10 mouse cellular contexts compared by ENCODE assay signal in the genomic region with DNA sequence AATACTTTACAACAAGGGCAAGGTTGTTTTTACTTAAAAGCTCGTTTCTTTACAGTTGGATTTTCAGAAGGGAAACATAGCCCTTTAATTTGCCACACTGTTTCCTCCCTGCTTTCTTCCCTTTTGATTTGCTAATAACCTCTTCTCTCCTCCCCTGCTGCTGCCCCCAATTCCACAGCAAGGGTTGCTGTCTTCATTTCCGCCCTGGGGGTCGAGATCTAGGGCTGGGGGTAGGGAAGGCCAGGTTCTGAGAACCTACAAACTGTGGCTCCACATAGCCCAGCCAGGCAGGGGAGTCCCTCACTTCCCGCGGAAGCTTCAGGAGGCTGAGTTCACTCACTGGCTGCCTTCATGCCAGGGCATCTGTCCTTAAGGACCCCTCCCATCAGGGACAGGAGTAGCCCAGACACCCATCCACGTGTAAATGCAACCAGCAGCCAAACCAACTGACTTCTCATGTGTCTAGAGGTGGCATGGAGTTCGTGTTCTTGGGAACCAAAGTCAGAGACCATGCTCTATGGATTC. TPM values are rescaled to one million over a fixed set of nuclear protein-coding genes. Genes with fewer than 3 reads are reported as not detected.
DNase-seq lines count a peak whose midpoint lies in the region; ATAC-seq and TF ChIP-seq lines count a peak whose summit lies in the region.
"Had no signal": no experiment of that assay in that cellular context is flagged by ENCODE, and none has a peak within 500 bp of the region (broad histone marks: within the 10 kb centered on the region; RNA-seq: fewer than 3 reads in every experiment).

No protein-coding gene starts in this region.

- H3K9me3 ChIP-seq in kidney, embryonic 16.5 days (ENCODE audit: low read length) = no peaks in the 10 kb centered on the region
- H3K9me3 ChIP-seq in embryonic facial prominence, embryonic 13.5 days = no peaks in the 10 kb centered on the region
- no peaks in the 10 kb centered on the region for H3K9me3 ChIP-seq in hindbrain, embryonic 14.5 days (ENCODE audit: control insufficient read depth, low read length)

- H3K4me2 ChIP-seq in kidney, embryonic 16.5 days (replicated peaks; ENCODE audit: low read depth, low read length) = peak overlapping the region; percentile 84
- peak overlapping the region; percentile 81 for H3K4me2 ChIP-seq in embryonic facial prominence, embryonic 13.5 days
- peak overlapping the region; percentile 84 for H3K4me2 ChIP-seq in hindbrain, embryonic 14.5 days (replicated peaks)

- ATAC-seq in kidney, embryonic 16.5 days (ENCODE audit: low FRiP score, low TSS enrichment) = no peak
- ATAC-seq in embryonic facial prominence, embryonic 13.5 days (ENCODE audit: insufficient number of reproducible peaks, insufficient read depth, low FRiP score, low TSS enrichment, low read depth) = no peak
- no peak for ATAC-seq in hindbrain, embryonic 14.5 days (ENCODE audit: low FRiP score)

- TF ChIP-seq POLR2A in kidney, adult 2 months (IDR thresholded peaks at IDR 0.05; ENCODE audit: low read depth, low read length) = no peak

- DNase-seq in kidney, adult 2 months = no peak
- DNase-seq in hindbrain, embryonic 14.5 days (ENCODE audit: low spot score) = no peak
- peak; percentile 28 for DNase-seq in neural tube, embryonic 10.5 days (ENCODE audit: extremely low spot score, low spot score)
- DNase-seq in urinary bladder, adult 2 months (ENCODE audit: low spot score) = no peak
- no peak for DNase-seq in right cerebral cortex, postnatal 10 days (ENCODE audit: low spot score in 2 of 2)
- no peak for DNase-seq in layer of hippocampus, adult 11-12 months (ENCODE audit: low spot score)
- DNase-seq: lung, adult 18-20 months; thymus, postnatal 25 days had no signal

- no peak overlapping the region for H3K27ac ChIP-seq in kidney, embryonic 16.5 days (ENCODE audit: low read length)
- no peak overlapping the region for H3K27ac ChIP-seq in kidney, adult 2 months (ENCODE audit: insufficient read depth, low read depth, low read length)
- no peak overlapping the region; the same call in 1 of the 2 replicates for H3K27ac ChIP-seq in embryonic facial prominence, embryonic 13.5 days
- no peak overlapping the region for H3K27ac ChIP-seq in hindbrain, embryonic 14.5 days

- no peak overlapping the region for H3K9ac ChIP-seq in kidney, embryonic 16.5 days (replicated peaks; ENCODE audit: low read length)
- H3K9ac ChIP-seq in embryonic facial prominence, embryonic 13.5 days = peak overlapping the region; percentile 33; the same call in 1 of the 2 replicates
- H3K9ac ChIP-seq in hindbrain, embryonic 14.5 days = peak overlapping the region; percentile 60

- peaks cover 16% of the 10 kb centered on the region for H3K4me1 ChIP-seq in kidney, embryonic 16.5 days (ENCODE audit: insufficient read depth, low read length)
- H3K4me1 ChIP-seq in kidney, adult 2 months (ENCODE audit: control insufficient read depth, insufficient read depth, low read length) = peaks cover 3% of the 10 kb centered on the region; the same call in 1 of the 2 replicates
- H3K4me1 ChIP-seq in embryonic facial prominence, embryonic 13.5 days = peaks cover 16% of the 10 kb centered on the region
- H3K4me1 ChIP-seq in hindbrain, embryonic 14.5 days (replicated peaks; ENCODE audit: control insufficient read depth, insufficient read depth, low read length) = peaks cover 18% of the 10 kb centered on the region

- no peak for TF ChIP-seq CTCF in kidney, adult 2 months (conservative IDR thresholded peaks at IDR 0.05; ENCODE audit: insufficient read depth, insufficient read length, low read depth, low read length)

- no peaks in the 10 kb centered on the region for H3K36me3 ChIP-seq in kidney, embryonic 16.5 days (ENCODE audit: insufficient read depth, low read length)
- no peaks in the 10 kb centered on the region for H3K36me3 ChIP-seq in kidney, adult 2 months (ENCODE audit: control insufficient read depth, insufficient read depth, low read length)
- no peaks in the 10 kb centered on the region for H3K36me3 ChIP-seq in embryonic facial prominence, embryonic 13.5 days
- H3K36me3 ChIP-seq in hindbrain, embryonic 14.5 days (replicated peaks; ENCODE audit: control insufficient read depth, insufficient read depth) = no peaks in the 10 kb centered on the region

- peaks cover 11% of the 10 kb centered on the region for H3K27me3 ChIP-seq in kidney, embryonic 16.5 days (ENCODE audit: insufficient read depth, low read length)
- H3K27me3 ChIP-seq in kidney, adult 2 months (replicated peaks; ENCODE audit: control insufficient read depth, insufficient read depth, low read length) = no peaks in the 10 kb centered on the region
- peaks cover 53% of the 10 kb centered on the region for H3K27me3 ChIP-seq in embryonic facial prominence, embryonic 13.5 days
- H3K27me3 ChIP-seq in hindbrain, embryonic 14.5 days (ENCODE audit: control insufficient read depth, insufficient read depth, low read length) = peaks cover 9% of the 10 kb centered on the region

- no peak overlapping the region; the same call in 1 of the 2 replicates for H3K4me3 ChIP-seq in kidney, embryonic 16.5 days (ENCODE audit: low read length)
- no peak overlapping the region for H3K4me3 ChIP-seq in kidney, adult 2 months (ENCODE audit: insufficient read depth, low read depth, low read length)
- H3K4me3 ChIP-seq in embryonic facial prominence, embryonic 13.5 days = peak overlapping the region; percentile 46; the same call in 1 of the 2 replicates
- H3K4me3 ChIP-seq in hindbrain, embryonic 14.5 days (replicated peaks; ENCODE audit: low read length) = peak overlapping the region; percentile 40

- 17% methylated on average over 7 of the region's 7 CpGs for WGBS in kidney, embryonic 16.5 days
- 29% methylated on average over 7 of the region's 7 CpGs for WGBS in kidney, adult 2 months
- 11% methylated on average over 7 of the region's 7 CpGs for WGBS in embryonic facial prominence, embryonic 13.5 days
- 13% methylated on average over 7 of the region's 7 CpGs for WGBS in hindbrain, embryonic 14.5 days

RNA-seq across cellular contexts. Expression of a gene that starts 1.1 kb away (rescaled TPM):
- 1.9 and 2.1 TPM in 2 replicates for polyA plus RNA-seq in kidney, embryonic 16.5 days (2015; fragmentation: Nextera tagmentation; extraction: Ambion mirVana)
- 2.3 and 3.5 TPM in 2 replicates for polyA plus RNA-seq in kidney, adult 2 months (2012; rRNA removed)
- polyA plus RNA-seq in embryonic facial prominence, embryonic 13.5 days (2015; fragmentation: Nextera tagmentation; extraction: Ambion mirVana) = 4.6 and 5.4 TPM in 2 replicates
- 9.3 and 12.7 TPM in 2 replicates for polyA plus RNA-seq in hindbrain, embryonic 14.5 days (2014; fragmentation: Nextera tagmentation; extraction: Ambion mirVana)
- polyA plus RNA-seq in urinary bladder, adult 2 months (2012; rRNA removed) = 2.1 and 3.0 TPM in 2 replicates

Comparison
In these comparisons a context has a peak if more than half of its experiments do, and no peak if none do; other contexts are left out.
1. H3K4me3 ChIP-seq: peak in embryonic facial prominence, embryonic 13.5 days (single experiment) and hindbrain, embryonic 14.5 days (single experiment); none in kidney, embryonic 16.5 days (single experiment) and kidney, adult 2 months (single experiment).
2. Peak in every context shown above with its lines, with median percentiles within 50 percentile points of each other: H3K4me2 ChIP-seq.